Mouse (Mus musculus) stomach, embryonic 14.5 days (tissue): ENCODE data around the gene Ctss. TPM values are rescaled to one million over a fixed set of nuclear protein-coding genes. Genes with fewer than 3 reads are reported as not detected.

Source experiments
- ATAC-seq: fragments of 200-750 bp; cut with Nextera tagmentation; 2 replicates; pipeline ENCODE4 v1.8.0; 2017; ENCODE audit warnings: low read depth, moderate TSS enrichment; ENCODE audit not compliant: insufficient number of reproducible peaks, insufficient read depth, low FRiP score
- H3K27ac ChIP-seq: fragments of 300-500 bp; sonication (generic); 2 replicates; pipeline ENCODE4 v1.5.1; 2014; ENCODE audit warnings: mild to moderate bottlenecking, low read length, moderate library complexity, mixed read lengths
- H3K27me3 ChIP-seq: fragments of 300-500 bp; sonication (generic); 2 replicates; pipeline ENCODE4 v1.6.1; 2014; ENCODE audit warnings: low read length, control low read depth, mixed read lengths; ENCODE audit not compliant: control insufficient read depth, insufficient read depth
- H3K36me3 ChIP-seq: fragments of 300-500 bp; sonication (generic); 2 replicates; pipeline ENCODE4 v1.6.1; 2014; ENCODE audit warnings: mild to moderate bottlenecking, control low read depth, low read length, moderate library complexity, mixed read lengths; ENCODE audit not compliant: control insufficient read depth, insufficient read depth
- H3K4me1 ChIP-seq: fragments of 300-500 bp; sonication (generic); 2 replicates; pipeline ENCODE4 v1.6.1; 2014; ENCODE audit warnings: low read length, control low read depth, mixed read lengths; ENCODE audit not compliant: control insufficient read depth, insufficient read depth
- H3K4me2 ChIP-seq: fragments of 300-500 bp; sonication (generic); replicated peaks from 2 replicates; pipeline ENCODE4 v1.6.1; 2014; ENCODE audit warnings: low read depth, low read length, control low read depth
- H3K4me3 ChIP-seq: fragments of 300-500 bp; sonication (generic); 2 replicates; pipeline ENCODE4 v1.5.1; 2014; ENCODE audit warnings: low read depth, low read length, control low read depth
- H3K9ac ChIP-seq: fragments of 300-500 bp; sonication (generic); replicated peaks from 2 replicates; pipeline ENCODE4 v1.6.1; 2014; ENCODE audit warnings: low read depth, mild to moderate bottlenecking, control low read depth, low read length, moderate library complexity, mixed read lengths
- H3K9me3 ChIP-seq: fragments of 300-500 bp; sonication (generic); 2 replicates; pipeline ENCODE4 v1.6.1; 2016; ENCODE audit warnings: low read depth, low read length, control low read depth; ENCODE audit not compliant: control insufficient read depth
- WGBS: fragments of 180-500 bp; shearing (Covaris S2); extraction: QIAGEN DNeasy Blood & Tissue Kit; methylation state at CpG from one replicate; pipeline ENCODE4 v1.1.7; 2014; 5-methylcytosine and 5-hydroxymethylcytosine counted together
- polyA plus RNA-seq: library from polyadenylated mRNA; unstranded; fragments of >200 nt; fragmentation: Nextera tagmentation; extraction: Ambion mirVana; gene quantifications from 2 replicates; pipeline ENCODE4 v1.2.1, GENCODE M21; 2014

Ctss gene
- polyA plus RNA-seq: 20.3 and 24.5 TPM in 2 replicates

GRCm38 (mm10) chr3:95526622-95527211, at the start of gene Ctss:
Gene Ctss, plus strand, starts transcription at chr3:95526786.
- WGBS: 87% methylated on average over 8 of the region's 8 CpGs
- Histone ChIP-seq H3K9ac (no peak within 1 kb of the TSS), H3K27me3 (no peaks in the 10 kb centered on the region), H3K36me3 (no peaks in the 10 kb centered on the region), H3K9me3 (no peaks in the 10 kb centered on the region), H3K27ac (no peak within 1 kb of the TSS), H3K4me2 (no peak within 1 kb of the TSS), H3K4me1 (no peaks in the 10 kb centered on the region), H3K4me3 (no peak within 1 kb of the TSS)
- ATAC-seq: no peak

DNA sequence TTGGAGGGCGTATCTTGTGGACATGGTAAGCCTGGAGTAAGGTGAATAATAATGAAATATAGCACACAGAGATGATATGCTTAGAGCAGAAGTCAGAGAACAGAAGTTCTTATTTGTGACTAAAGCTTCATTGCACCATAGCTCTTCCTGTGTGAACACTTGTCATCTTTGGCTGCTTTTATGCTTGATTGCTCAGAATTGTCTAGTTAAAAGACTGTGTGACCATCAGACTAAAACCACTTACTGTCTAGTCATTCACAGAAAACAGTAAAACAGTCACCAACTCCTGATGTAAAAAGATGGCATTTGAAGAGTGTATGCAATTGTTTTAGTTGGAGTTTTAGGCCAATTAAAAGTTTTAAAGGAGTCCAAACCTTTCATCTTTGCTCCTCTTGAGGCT, 47.6 kb upstream of the Ctss start:
- Histone ChIP-seq H3K4me3 (no peak overlapping the region), H3K9me3 (no peaks in the 10 kb centered on the region), H3K4me1 (no peaks in the 10 kb centered on the region), H3K4me2 (no peak overlapping the region), H3K9ac (no peak overlapping the region), H3K27me3 (no peaks in the 10 kb centered on the region), H3K36me3 (peaks cover 49% of the 10 kb centered on the region), H3K27ac (no peak overlapping the region)
- WGBS: 89% methylated on average over 1 of the region's 1 CpGs
- no peak for ATAC-seq

DNA sequence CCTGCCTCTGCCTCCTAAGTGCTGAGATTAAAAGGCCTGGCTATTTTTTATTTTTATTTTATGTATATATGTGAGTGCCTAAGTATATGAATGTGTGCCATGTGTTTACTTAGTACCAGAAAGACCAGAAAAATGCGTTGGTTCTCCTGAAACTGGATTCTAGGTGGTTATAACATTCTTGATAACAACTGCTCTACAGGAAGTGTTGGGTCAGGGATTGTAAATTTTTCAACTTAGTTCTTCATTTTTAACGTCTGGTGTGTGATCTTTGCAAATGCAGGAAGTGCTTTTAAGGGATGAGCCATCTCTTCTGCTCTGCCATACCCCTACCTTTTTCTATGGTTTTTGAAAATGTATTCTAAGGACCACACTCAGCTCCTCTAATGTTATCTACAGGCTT, 40.2 kb upstream of the Ctss start:
- whole genome bisulfite sequencing: 79% methylated on average over 2 of the region's 2 CpGs
- Histone ChIP-seq H3K36me3 (peaks cover 60% of the 10 kb centered on the region), H3K4me1 (no peaks in the 10 kb centered on the region), H3K4me3 (no peak overlapping the region), H3K9me3 (no peaks in the 10 kb centered on the region), H3K4me2 (no peak overlapping the region), H3K27ac (no peak overlapping the region), H3K9ac (no peak overlapping the region), H3K27me3 (no peaks in the 10 kb centered on the region)
- no peak for ATAC-seq

DNA sequence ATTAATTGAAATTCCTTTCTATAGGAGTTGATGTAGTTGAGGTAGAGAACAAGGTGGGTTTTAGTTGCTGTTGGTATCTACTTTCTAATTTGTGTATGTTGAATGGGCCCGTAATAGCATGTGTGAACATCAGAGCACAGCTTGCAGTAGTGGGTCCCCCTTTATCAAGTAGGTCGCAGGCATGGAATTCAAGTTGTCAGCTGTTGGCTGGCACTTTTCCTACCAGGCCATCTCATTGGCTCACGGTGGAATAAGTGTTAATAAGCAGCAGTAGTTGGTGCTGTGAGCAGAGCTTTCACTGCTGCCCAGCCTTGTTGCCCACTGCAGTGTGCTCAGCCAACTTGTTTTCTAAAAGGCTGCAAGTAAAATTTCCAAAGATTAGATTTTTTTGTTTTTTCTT, 37.9 kb upstream of the Ctss start:
- no peak overlapping the region for H3K9ac ChIP-seq
- no peak overlapping the region for H3K4me3 ChIP-seq
- H3K4me1 ChIP-seq: no peaks in the 10 kb centered on the region
- H3K4me2 ChIP-seq: no peak overlapping the region
- H3K27me3 ChIP-seq: no peaks in the 10 kb centered on the region
- peaks cover 75% of the 10 kb centered on the region for H3K36me3 ChIP-seq
- H3K27ac ChIP-seq: no peak overlapping the region
- WGBS: 88% methylated on average over 3 of the region's 3 CpGs
- no peak for ATAC-seq
- H3K9me3 ChIP-seq: no peaks in the 10 kb centered on the region

DNA sequence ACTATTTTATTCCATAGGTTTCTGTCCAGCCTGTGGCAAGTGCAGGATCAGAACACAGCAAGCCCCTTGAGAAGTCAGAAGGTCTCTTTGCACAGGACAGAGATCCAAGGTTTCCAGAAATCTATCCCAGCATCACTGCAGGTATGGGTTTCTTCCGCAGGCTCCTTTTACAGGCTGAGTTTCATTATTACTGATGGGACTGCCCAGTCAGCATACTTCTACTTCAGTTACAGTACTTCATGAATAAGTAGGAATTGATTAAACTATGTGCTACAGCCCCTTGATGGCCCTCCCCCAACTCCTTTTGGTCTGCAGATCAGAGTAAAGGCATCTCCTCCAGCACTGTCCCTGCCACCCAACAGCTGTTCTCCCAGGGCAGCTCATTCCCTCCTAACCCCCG, 36.3 kb upstream of the Ctss start:
- no peak overlapping the region for H3K4me3 ChIP-seq
- no peaks in the 10 kb centered on the region for H3K27me3 ChIP-seq
- no peak overlapping the region for H3K4me2 ChIP-seq
- ATAC-seq: no peak
- 99% methylated on average over 2 of the region's 2 CpGs for WGBS
- no peaks in the 10 kb centered on the region for H3K4me1 ChIP-seq
- peaks cover 80% of the 10 kb centered on the region for H3K36me3 ChIP-seq
- H3K9ac ChIP-seq: no peak overlapping the region
- H3K9me3 ChIP-seq: no peaks in the 10 kb centered on the region
- no peak overlapping the region for H3K27ac ChIP-seq

DNA sequence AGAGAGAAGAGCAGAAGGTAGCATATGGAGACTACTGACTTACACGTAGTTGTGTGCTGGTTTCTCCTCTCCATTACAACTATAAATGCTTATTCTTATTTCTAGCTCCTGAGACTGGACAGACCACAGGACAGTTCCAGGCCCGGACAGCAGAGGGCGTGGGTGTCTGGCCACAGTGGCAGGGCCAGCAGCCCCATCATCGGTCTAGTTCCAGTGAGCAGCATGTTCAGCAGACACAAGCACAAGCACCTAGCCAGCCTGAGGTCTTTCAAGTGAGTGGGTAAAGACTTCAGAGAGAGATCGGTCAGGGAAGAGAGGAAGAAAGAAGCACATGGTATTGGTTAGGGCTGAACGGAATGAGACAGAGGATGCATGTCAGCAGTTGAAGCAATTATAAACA, 32.2 kb upstream of the Ctss start:
- WGBS: 68% methylated on average over 6 of the region's 6 CpGs
- no peak overlapping the region for H3K9ac ChIP-seq
- peaks cover 62% of the 10 kb centered on the region for H3K36me3 ChIP-seq
- ATAC-seq: no peak
- H3K4me2 ChIP-seq: no peak overlapping the region
- H3K27me3 ChIP-seq: no peaks in the 10 kb centered on the region
- no peaks in the 10 kb centered on the region for H3K4me1 ChIP-seq
- no peak overlapping the region for H3K27ac ChIP-seq
- H3K9me3 ChIP-seq: no peaks in the 10 kb centered on the region
- no peak overlapping the region for H3K4me3 ChIP-seq

DNA sequence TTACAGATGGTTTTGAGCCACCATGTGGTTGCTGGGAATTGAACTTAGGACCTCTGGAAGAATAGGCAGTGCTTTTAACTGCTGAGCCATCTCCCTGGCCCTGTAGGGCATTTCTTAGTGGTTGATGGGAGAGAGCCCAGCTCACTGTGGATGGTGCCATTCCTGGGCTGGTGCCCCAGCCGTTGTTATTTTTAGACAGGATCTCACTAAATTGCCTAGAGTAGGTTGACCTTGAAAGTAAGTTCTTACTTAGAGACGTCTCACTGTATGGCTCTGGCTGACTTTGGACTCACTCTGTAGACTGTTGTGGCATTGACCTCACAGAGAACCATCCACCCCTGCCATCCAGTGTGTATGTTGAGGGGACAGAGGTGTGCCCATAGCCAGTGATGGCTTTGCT, 28.4 kb upstream of the Ctss start:
- no peak overlapping the region for H3K4me3 ChIP-seq
- no peak for ATAC-seq
- no peak overlapping the region for H3K4me2 ChIP-seq
- H3K9me3 ChIP-seq: no peaks in the 10 kb centered on the region
- H3K36me3 ChIP-seq: peaks cover 25% of the 10 kb centered on the region
- H3K27me3 ChIP-seq: no peaks in the 10 kb centered on the region
- WGBS: 81% methylated on average over 2 of the region's 2 CpGs
- no peak overlapping the region for H3K9ac ChIP-seq
- H3K4me1 ChIP-seq: no peaks in the 10 kb centered on the region
- no peak overlapping the region for H3K27ac ChIP-seq

DNA sequence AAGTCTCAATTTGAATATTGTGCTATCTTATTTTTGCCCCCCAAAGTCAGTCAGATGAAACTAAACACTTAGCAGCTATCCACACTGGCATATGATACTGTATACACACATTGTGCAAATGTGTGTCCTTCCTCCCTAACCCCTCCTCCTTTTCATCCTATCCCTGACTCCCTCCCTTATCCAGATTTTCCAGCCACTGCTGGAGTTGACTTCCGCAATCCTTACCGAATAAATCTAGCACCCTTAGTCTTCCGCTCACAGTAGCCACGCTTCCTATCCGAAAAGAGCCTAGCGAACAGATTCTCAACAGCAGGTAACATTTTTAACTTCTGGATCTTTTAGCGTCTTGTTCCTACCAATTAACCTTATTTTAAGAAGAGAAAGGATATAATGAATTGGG, 27.6 kb upstream of the Ctss start, which contains the start of gene Ctsk:
TSS of gene Ctsk (plus strand) at position 233 of the 400 bp plus-strand sequence.
- Histone ChIP-seq H3K27me3 (no peaks in the 10 kb centered on the region), H3K4me2 (peak within 1 kb of the TSS; percentile 27), H3K4me1 (no peaks in the 10 kb centered on the region), H3K27ac (peak within 1 kb of the TSS; percentile 52; the same call in 1 of the 2 replicates), H3K4me3 (no peak within 1 kb of the TSS; the same call in 1 of the 2 replicates), H3K36me3 (peaks cover 20% of the 10 kb centered on the region), H3K9ac (no peak within 1 kb of the TSS; the same call in 1 of the 2 replicates), H3K9me3 (no peaks in the 10 kb centered on the region)
- no peak for ATAC-seq
- 67% methylated on average over 7 of the region's 7 CpGs for WGBS
